Mouse (Mus musculus) kidney, embryonic 14.5 days (tissue): ENCODE measurements at regions not wholly inside any gene's neighbourhood (a gene's known extent, or its start where the extent isn't known, plus 50 kb on each side); places are given as distances from the start of the nearest gene placed in this dataset.

Source experiments
- ATAC-seq: fragments of 200-750 bp; cut with Nextera tagmentation; 2 replicates; pipeline ENCODE4 v1.8.0; 2017; ENCODE audit warnings: moderate number of reproducible peaks, mild to moderate bottlenecking, moderate TSS enrichment, moderate library complexity; ENCODE audit not compliant: low FRiP score, low TSS enrichment
- H3K27ac ChIP-seq: fragments of 300-500 bp; sonication (generic); 2 replicates; pipeline ENCODE4 v1.5.1; 2014; ENCODE audit warnings: low read depth, mild to moderate bottlenecking, low read length, moderate library complexity, mixed read lengths
- H3K27me3 ChIP-seq: fragments of 300-500 bp; sonication (generic); 2 replicates; pipeline ENCODE4 v1.6.1; 2014; ENCODE audit warnings: mild to moderate bottlenecking, low read length; ENCODE audit not compliant: control insufficient read depth, insufficient read depth
- H3K36me3 ChIP-seq: fragments of 300-500 bp; sonication (generic); 2 replicates; pipeline ENCODE4 v1.6.1; 2014; ENCODE audit warnings: low read length, mixed read lengths; ENCODE audit not compliant: control insufficient read depth, insufficient read depth
- H3K4me1 ChIP-seq: fragments of 300-500 bp; sonication (generic); 2 replicates; pipeline ENCODE4 v1.6.1; 2014; ENCODE audit warnings: low read length, mixed read lengths; ENCODE audit not compliant: control insufficient read depth, insufficient read depth
- H3K4me2 ChIP-seq: fragments of 300-500 bp; sonication (generic); replicated peaks from 2 replicates; pipeline ENCODE4 v1.6.1; 2014; ENCODE audit warnings: low read depth, mild to moderate bottlenecking, low read length
- H3K4me3 ChIP-seq: fragments of 300-500 bp; sonication (generic); 2 replicates; pipeline ENCODE4 v1.5.1; 2014; ENCODE audit warnings: mild to moderate bottlenecking, low read length
- H3K9ac ChIP-seq: fragments of 300-500 bp; sonication (generic); 2 replicates; pipeline ENCODE4 v1.6.1; 2014; ENCODE audit warnings: low read depth, mild to moderate bottlenecking, low read length, moderate library complexity
- H3K9me3 ChIP-seq: fragments of 300-500 bp; sonication (generic); 2 replicates; pipeline ENCODE4 v1.6.1; 2016; ENCODE audit warnings: low read length; ENCODE audit not compliant: control insufficient read depth
- WGBS: fragments of 180-500 bp; shearing (Covaris S2); extraction: QIAGEN DNeasy Blood & Tissue Kit; methylation state at CpG from one replicate; pipeline ENCODE4 v1.1.7; 2014; 5-methylcytosine and 5-hydroxymethylcytosine counted together

GRCm38 (mm10) chr7:70118971-70119370, 247.6 kb downstream of the Nr2f2 start:
- peak overlapping the region; percentile 73 for H3K4me2 ChIP-seq
- H3K4me3 ChIP-seq = peak overlapping the region; percentile 25
- no peaks in the 10 kb centered on the region for H3K9me3 ChIP-seq
- no peak overlapping the region for H3K27ac ChIP-seq
- H3K27me3 ChIP-seq = 0 out of 2 replicates have a peak, but pooled peaks cover 3% of the 10 kb centered on the region
- H3K36me3 ChIP-seq = no peaks in the 10 kb centered on the region
- ATAC-seq = no peak
- peaks cover 4% of the 10 kb centered on the region; the same call in 1 of the 2 replicates for H3K4me1 ChIP-seq
- 45% methylated on average over 7 of the region's 7 CpGs for WGBS
- H3K9ac ChIP-seq = 0 out of 2 replicates have a peak overlapping the region, but pooled peaks have one; percentile 24

GRCm38 (mm10) chr7:70117930-70118922, 248.3 kb downstream of the Nr2f2 start:
- WGBS = 18% methylated on average over 21 of the region's 21 CpGs
- 0 out of 2 replicates have a peak overlapping the region, but pooled peaks have one; percentile 24 for H3K9ac ChIP-seq
- no peaks in the 10 kb centered on the region for H3K9me3 ChIP-seq
- no peak overlapping the region for H3K27ac ChIP-seq
- H3K27me3 ChIP-seq = 0 out of 2 replicates have a peak, but pooled peaks cover 3% of the 10 kb centered on the region
- ATAC-seq = no peak
- peak overlapping the region; percentile 25 for H3K4me3 ChIP-seq
- peak overlapping the region; percentile 73 for H3K4me2 ChIP-seq
- H3K36me3 ChIP-seq = no peaks in the 10 kb centered on the region
- peaks cover 4% of the 10 kb centered on the region; the same call in 1 of the 2 replicates for H3K4me1 ChIP-seq

GRCm38 (mm10) chr7:70109013-70109412, 257.5 kb downstream of the Nr2f2 start:
- Histone ChIP-seq H3K36me3 (no peaks in the 10 kb centered on the region), H3K4me2 (no peak overlapping the region), H3K9ac (no peak overlapping the region), H3K27ac (no peak overlapping the region), H3K4me1 (0 out of 2 replicates have a peak, but pooled peaks cover 3% of the 10 kb centered on the region), H3K4me3 (no peak overlapping the region), H3K9me3 (no peaks in the 10 kb centered on the region), H3K27me3 (0 out of 2 replicates have a peak, but pooled peaks cover 2% of the 10 kb centered on the region)
- WGBS = 39% methylated on average over 8 of the region's 8 CpGs
- ATAC-seq = no peak

GRCm38 (mm10) chr7:70105024-70105423, 261.5 kb downstream of the Nr2f2 start:
- H3K27ac ChIP-seq = no peak overlapping the region
- H3K9me3 ChIP-seq = no peaks in the 10 kb centered on the region
- 0 out of 2 replicates have a peak, but pooled peaks cover 3% of the 10 kb centered on the region for H3K4me1 ChIP-seq
- 10% methylated on average over 2 of the region's 2 CpGs for WGBS
- no peaks in the 10 kb centered on the region for H3K36me3 ChIP-seq
- H3K4me3 ChIP-seq = no peak overlapping the region
- no peak overlapping the region for H3K4me2 ChIP-seq
- H3K9ac ChIP-seq = no peak overlapping the region
- 0 out of 2 replicates have a peak, but pooled peaks cover 2% of the 10 kb centered on the region for H3K27me3 ChIP-seq
- no peak for ATAC-seq

GRCm38 (mm10) chr7:70104486-70104885, 262.0 kb downstream of the Nr2f2 start:
- Histone ChIP-seq H3K9me3 (no peaks in the 10 kb centered on the region), H3K4me1 (0 out of 2 replicates have a peak, but pooled peaks cover 3% of the 10 kb centered on the region), H3K27ac (no peak overlapping the region), H3K36me3 (no peaks in the 10 kb centered on the region), H3K27me3 (0 out of 2 replicates have a peak, but pooled peaks cover 2% of the 10 kb centered on the region), H3K4me3 (no peak overlapping the region), H3K9ac (no peak overlapping the region), H3K4me2 (peak overlapping the region; percentile 8; the same call in 1 of the 2 replicates)
- ATAC-seq = 0 out of 2 replicates have a peak, but pooled peaks have one; percentile 32
- WGBS = 11% methylated on average over 8 of the region's 8 CpGs

GRCm38 (mm10) chr7:70103680-70104079, 262.9 kb downstream of the Nr2f2 start:
- H3K4me1 ChIP-seq = 0 out of 2 replicates have a peak, but pooled peaks cover 3% of the 10 kb centered on the region
- no peak overlapping the region for H3K27ac ChIP-seq
- WGBS = 74% methylated on average over 5 of the region's 5 CpGs
- ATAC-seq = no peak
- H3K4me2 ChIP-seq = no peak overlapping the region
- H3K9ac ChIP-seq = no peak overlapping the region
- H3K27me3 ChIP-seq = 0 out of 2 replicates have a peak, but pooled peaks cover 2% of the 10 kb centered on the region
- H3K36me3 ChIP-seq = no peaks in the 10 kb centered on the region
- no peak overlapping the region for H3K4me3 ChIP-seq
- H3K9me3 ChIP-seq = no peaks in the 10 kb centered on the region

GRCm38 (mm10) chr7:70099001-70099400, 267.5 kb downstream of the Nr2f2 start:
- H3K4me2 ChIP-seq = no peak overlapping the region
- H3K27me3 ChIP-seq = no peaks in the 10 kb centered on the region
- WGBS = 97% methylated on average over 1 of the region's 1 CpGs
- no peaks in the 10 kb centered on the region for H3K9me3 ChIP-seq
- no peak overlapping the region for H3K27ac ChIP-seq
- no peak overlapping the region for H3K4me3 ChIP-seq
- no peak for ATAC-seq
- H3K4me1 ChIP-seq = no peaks in the 10 kb centered on the region
- H3K36me3 ChIP-seq = no peaks in the 10 kb centered on the region
- no peak overlapping the region for H3K9ac ChIP-seq

- 64% methylated on average over 21 of the region's 21 CpGs for WGBS
- Histone ChIP-seq H3K4me2 (no peak overlapping the region), H3K4me3 (no peak overlapping the region)
Measured at GRCm38 (mm10) chr7:70093916-70094784, 272.4 kb downstream of the Nr2f2 start.

More at GRCm38 (mm10) chr7:70093916-70094784, 272.4 kb downstream of the Nr2f2 start:
- Histone ChIP-seq H3K9me3 (peaks cover 3% of the 10 kb centered on the region; the same call in 1 of the 2 replicates), H3K4me1 (no peaks in the 10 kb centered on the region), H3K27ac (no peak overlapping the region), H3K9ac (no peak overlapping the region), H3K27me3 (no peaks in the 10 kb centered on the region), H3K36me3 (no peaks in the 10 kb centered on the region)
- ATAC-seq = no peak
